Mouse (Mus musculus): ENCODE measurements around the gene 5430402E10Rik. TPM values are rescaled to one million over a fixed set of nuclear protein-coding genes. Genes with fewer than 3 reads are reported as not detected.

5430402E10Rik gene
- polyA plus RNA-seq (2014; fragmentation: Illumina TruSeq; extraction: RNeasy Lipid Tissue Mini Kit (QIAGEN cat#74804); ENCODE audit: low read depth, low replicate concordance), result not detected

DNA sequence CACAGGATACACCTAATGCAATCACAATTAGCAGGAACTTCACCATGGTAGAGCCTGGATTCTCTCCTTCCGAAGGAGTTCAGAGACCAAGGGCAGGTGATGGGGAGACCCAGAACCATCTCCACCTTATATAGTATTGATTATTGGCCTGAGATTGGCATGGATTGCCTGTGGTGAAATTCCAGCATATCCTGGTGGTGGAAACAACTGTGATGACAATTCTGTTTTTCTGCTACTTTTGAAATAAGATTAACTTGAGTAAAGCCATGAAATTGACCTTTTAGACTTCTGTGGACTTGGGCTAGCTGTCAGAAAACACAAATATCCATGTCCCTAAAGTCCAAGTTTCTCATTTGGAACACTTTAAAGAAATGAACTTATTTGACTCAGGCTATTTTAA, at the start of gene 5430402E10Rik:
Gene 5430402E10Rik, minus strand, starts transcription at position 101 of the 400 bp plus-strand sequence.

Other genes with a start within 250 kb of the 5430402E10Rik start
- 82.0 TPM for gene Prkx, start 128.8 kb downstream of the 5430402E10Rik start, polyA plus RNA-seq (2014; fragmentation: Illumina TruSeq; extraction: RNeasy Lipid Tissue Mini Kit (QIAGEN cat#74804); ENCODE audit: low read depth, low replicate concordance)
- not detected for gene Pbsn, start 71.4 kb downstream of the 5430402E10Rik start, polyA plus RNA-seq (2014; fragmentation: Illumina TruSeq; extraction: RNeasy Lipid Tissue Mini Kit (QIAGEN cat#74804); ENCODE audit: low read depth, low replicate concordance)
- gene Gm14744, start 60.3 kb downstream of the 5430402E10Rik start, polyA plus RNA-seq (2014; fragmentation: Illumina TruSeq; extraction: RNeasy Lipid Tissue Mini Kit (QIAGEN cat#74804); ENCODE audit: low read depth, low replicate concordance), result not detected
- gene Obp1a, start 166.3 kb upstream of the 5430402E10Rik start, polyA plus RNA-seq (2014; fragmentation: Illumina TruSeq; extraction: RNeasy Lipid Tissue Mini Kit (QIAGEN cat#74804); ENCODE audit: low read depth, low replicate concordance), result not detected
- gene Gm5938, start 200.4 kb upstream of the 5430402E10Rik start, polyA plus RNA-seq (2014; fragmentation: Illumina TruSeq; extraction: RNeasy Lipid Tissue Mini Kit (QIAGEN cat#74804); ENCODE audit: low read depth, low replicate concordance), result not detected